Mouse (Mus musculus) CH12.LX (cell line): ENCODE results near the gene Tpra1. TPM values are rescaled to one million over a fixed set of nuclear protein-coding genes. Genes with fewer than 3 reads are reported as not detected.

Experiments
- DNase-seq: peaks from one replicate; pipeline ENCODE4 v3.0.0-alpha.2; 2013; ENCODE audit errors: extremely low read depth
- H3K27ac ChIP-seq: 2 replicates; pipeline ENCODE4 v1.5.1; 2012; ENCODE audit warnings: low read depth, mild to moderate bottlenecking, control low read depth, moderate library complexity; ENCODE audit not compliant: insufficient read depth
- H3K27me3 ChIP-seq: replicated peaks from 2 replicates; pipeline ENCODE3; 2012; ENCODE audit warnings: inconsistent platforms
- H3K36me3 ChIP-seq, 2 experiments: replicated peaks in 1 of 2; 2 replicates each; pipeline versions ENCODE3 to v1.6.1; 2012; ENCODE audit warnings: inconsistent platforms in 1 of 2, low read length in 1 of 2, mild to moderate bottlenecking in 1 of 2, mixed read lengths in 1 of 2, moderate library complexity in 1 of 2; ENCODE audit not compliant: control insufficient read depth in 1 of 2, insufficient read depth in 1 of 2
- H3K4me1 ChIP-seq, 2 experiments: 2 replicates each; pipeline ENCODE4 v1.6.1; 2012; ENCODE audit warnings: inconsistent platforms in 1 of 2, moderate library complexity in 1 of 2; ENCODE audit not compliant: insufficient read depth in 2 of 2, control insufficient read depth in 1 of 2
- H3K4me2 ChIP-seq: 2 replicates; pipeline ENCODE4 v1.6.1; 2012; ENCODE audit warnings: low read depth, mild to moderate bottlenecking, control low read depth; ENCODE audit not compliant: poor library complexity, insufficient read depth, severe bottlenecking
- H3K4me3 ChIP-seq, 3 experiments: fragments of 150-350 bp in 1 of 3; sonication (generic) in 1 of 3; replicated peaks in 1 of 3; 2 replicates each; pipeline versions ENCODE3 to v1.5.1; 2011 to 2012; ENCODE audit warnings: low read depth in 2 of 3, low read length in 2 of 3, mild to moderate bottlenecking in 2 of 3, moderate library complexity in 2 of 3, control low read depth in 1 of 3, improper control_type of control experiment in 1 of 3, inconsistent platforms in 1 of 3, mixed read lengths in 1 of 3; ENCODE audit not compliant: poor library complexity in 1 of 3
- H3K79me2 ChIP-seq: replicated peaks from 2 replicates; pipeline ENCODE4 v1.6.1; 2012; ENCODE audit warnings: mild to moderate bottlenecking, moderate library complexity; ENCODE audit not compliant: control insufficient read depth, poor library complexity, insufficient read depth, severe bottlenecking; ENCODE audit errors: extremely low read depth
- H3K9ac ChIP-seq: 2 replicates; pipeline ENCODE4 v1.6.1; 2012; ENCODE audit warnings: low read depth, mild to moderate bottlenecking, control low read depth, moderate library complexity; ENCODE audit not compliant: insufficient read depth
- H3K9me3 ChIP-seq: replicated peaks from 2 replicates; pipeline ENCODE3; 2012; ENCODE audit warnings: low read length, inconsistent platforms, mixed read lengths
- CHD1 ChIP-seq: IDR thresholded peaks from 2 replicates; pipeline ENCODE4 v1.6.1; 2012; ENCODE audit warnings: low read depth, low read length, improper control_type of control experiment, inconsistent platforms
- EP300 ChIP-seq: IDR thresholded peaks from 2 replicates; pipeline ENCODE4 v1.6.1; 2011; ENCODE audit warnings: low read length, improper control_type of control experiment
- ETS1 ChIP-seq: conservative IDR thresholded peaks from 2 replicates; pipeline ENCODE4 v1.6.1; 2012; ENCODE audit warnings: low read depth, mild to moderate bottlenecking, inconsistent platforms, low read length, improper control_type of control experiment, moderate library complexity
- IRF4 ChIP-seq: IDR thresholded peaks from 2 replicates; pipeline ENCODE4 v1.6.1; 2014; ENCODE audit warnings: low read depth, mild to moderate bottlenecking, inconsistent platforms, low read length, improper control_type of control experiment
- KAT2A ChIP-seq: IDR thresholded peaks from 2 replicates; pipeline ENCODE4 v1.6.1; 2012; ENCODE audit warnings: low read length, improper control_type of control experiment, inconsistent platforms; ENCODE audit not compliant: insufficient replicate concordance
- MXI1 ChIP-seq: IDR thresholded peaks from 2 replicates; pipeline ENCODE4 v1.6.1; 2011; ENCODE audit warnings: mild to moderate bottlenecking, low read depth, low read length, improper control_type of control experiment
- MYC ChIP-seq: IDR thresholded peaks from 2 replicates; pipeline ENCODE4 v1.6.1; 2011; ENCODE audit warnings: low read depth, mild to moderate bottlenecking, improper control_type of control experiment, low read length
- NELFE ChIP-seq: IDR thresholded peaks from 2 replicates; pipeline ENCODE4 v1.6.1; 2011; ENCODE audit warnings: low read depth, low read length, improper control_type of control experiment
- PAX5 ChIP-seq: IDR thresholded peaks from 2 replicates; pipeline ENCODE4 v1.6.1; 2012; ENCODE audit warnings: low read length, inconsistent platforms, mixed read lengths
- POLR2AphosphoS2 ChIP-seq: IDR thresholded peaks from 2 replicates; pipeline ENCODE4 v1.6.1; 2011; ENCODE audit warnings: low read depth, low read length, improper control_type of control experiment
- SMC3 ChIP-seq: IDR thresholded peaks from 2 replicates; pipeline ENCODE4 v1.6.1; 2011; ENCODE audit warnings: low read depth, low read length, improper control_type of control experiment
- TBP ChIP-seq: conservative IDR thresholded peaks from 2 replicates; pipeline ENCODE4 v1.6.1; 2011; ENCODE audit warnings: low read depth, low read length, improper control_type of control experiment
- USF1 ChIP-seq: IDR thresholded peaks from 2 replicates; pipeline ENCODE4 v1.6.1; 2014; ENCODE audit warnings: low read depth, mild to moderate bottlenecking, inconsistent platforms, low read length, improper control_type of control experiment
- dilution Hi-C: fragments of 300-500 bp; cut with MboI; formaldehyde crosslinking; loops from 2 replicates; pipeline ENCODE4 v1.14.3; 2020; ENCODE audit warnings: low sequenced_read_pairs; ENCODE audit not compliant: extremely low pct_unique_long_range_greater_than_20kb, extremely low pct_ligation_motif_present
- in situ Hi-C: fragments of 300-500 bp; cut with MboI; formaldehyde crosslinking; loops from 3 replicates; pipeline ENCODE4 v1.14.3; 2019; ENCODE audit warnings: low sequenced_read_pairs, low pct_ligation_motif_present, low pct_unique_long_range_greater_than_20kb, mixed read lengths
- polyA plus RNA-seq: library from polyadenylated mRNA; unstranded; fragments of >175 nt; gene quantifications from 2 replicates; pipeline ENCODE4 v1.2.1, GENCODE M21; 2012; ENCODE audit warnings: low read depth; ENCODE audit not compliant: insufficient read length
- total RNA-seq, 2 experiments: library from RNA; depleted of rRNA; stranded (reverse); fragments of 300-350 nt in 1 of 2; fragments of >200 nt in 1 of 2; gene quantifications; 2 replicates each; pipeline ENCODE4 v1.2.3; 2012 to 2014

Gene Tpra1
- total and polyA plus RNA-seq, 3 experiments: 9.3 to 16.0 (median 15.6) TPM

DNA sequence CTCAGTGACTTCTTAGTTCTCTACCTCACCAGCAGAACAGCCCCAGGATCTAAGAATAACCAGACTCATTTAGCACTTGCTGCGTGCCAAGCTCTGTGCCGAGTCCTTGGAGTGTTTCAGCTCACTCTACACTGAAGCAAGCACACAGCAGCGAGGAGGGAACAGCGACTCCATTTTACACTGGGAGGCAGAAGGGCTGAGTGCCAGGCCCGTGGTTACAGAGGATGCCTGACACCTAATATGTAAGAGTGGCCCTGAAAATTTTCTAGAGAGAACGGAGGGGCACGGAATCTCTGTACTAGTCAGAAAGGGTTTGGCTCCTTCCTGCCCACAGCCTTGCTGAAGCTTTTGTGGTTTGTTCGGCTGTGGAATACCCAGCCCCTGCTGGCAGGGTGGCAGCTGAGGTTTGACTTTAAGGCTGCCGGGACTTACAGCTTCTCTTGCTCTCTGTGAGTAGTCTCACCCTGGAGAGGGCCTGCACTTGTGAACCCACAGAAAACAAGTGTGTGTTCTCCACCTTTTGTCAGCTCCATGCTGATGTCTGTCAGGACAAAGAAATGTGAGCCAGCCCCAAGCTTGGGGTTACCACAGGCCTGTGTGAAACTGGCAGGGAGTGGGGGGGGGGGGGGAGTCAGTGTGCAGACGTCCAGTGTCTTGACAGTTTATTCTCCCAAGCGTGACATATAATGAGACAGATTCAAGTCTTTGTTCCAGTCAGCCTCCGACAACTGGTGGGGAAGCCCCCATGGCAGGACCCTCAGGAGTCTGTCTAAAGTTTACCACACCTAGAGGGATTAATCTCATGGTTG lies 37.4 kb downstream of the Tpra1 start:
- Histone ChIP-seq H3K9me3 (no peaks in the 10 kb centered on the region), H3K27me3 (no peaks in the 10 kb centered on the region), H3K4me1 (peaks cover 74 to 98% of the 10 kb centered on the region in 2 experiments), H3K27ac (peak overlapping the region; percentile 81), H3K4me3 (peak overlapping the region in 1 of 3 experiments; percentile 53), H3K4me2 (peak overlapping the region; percentile 6), H3K79me2 (no peaks in the 10 kb centered on the region), H3K36me3 (no peaks in the 10 kb centered on the region), H3K9ac (peak overlapping the region; percentile 26; the same call in 1 of the 2 replicates)
- TF ChIP-seq MYC (no peak), EP300 (peak; percentile 47; the same call in 1 of the 2 replicates), CHD1 (no peak), PAX5 (no peak), MXI1 (no peak), ETS1 (no peak), KAT2A (no peak), NELFE (no peak), IRF4 (peak; percentile 24; the same call in 1 of the 2 replicates), USF1 (no peak), POLR2AphosphoS2 (no peak)
- DNase-seq: no peak
- dilution Hi-C loops: no loop called here
- in situ Hi-C loops: loop anchor here (10.0 kb wide), 3 partner anchors 65 to 695 kb away; no protein-coding TSS in a partner anchor

GRCm38 (mm10) chr6:88940090-88940916 lies 38.3 kb downstream of the Tpra1 start:
- Histone ChIP-seq H3K9ac (no peak overlapping the region), H3K27me3 (no peaks in the 10 kb centered on the region), H3K4me2 (no peak overlapping the region), H3K4me1 (peaks cover 65 to 93% of the 10 kb centered on the region in 2 experiments), H3K9me3 (no peaks in the 10 kb centered on the region), H3K4me3 (peak overlapping the region in 1 of 3 experiments; percentile 53), H3K36me3 (no peaks in the 10 kb centered on the region), H3K79me2 (no peaks in the 10 kb centered on the region)
- dilution Hi-C loops (no loop called here), in situ Hi-C loops (no loop called here)
- no peak for DNase-seq
- TF ChIP-seq KAT2A: no peak
- no peak for TF ChIP-seq TBP
- no peak for TF ChIP-seq SMC3
- TF ChIP-seq MYC: no peak
- TF ChIP-seq, all 38 proteins: peak for 0
- 0 out of 2 replicates have a peak overlapping the region, but pooled peaks have one; percentile 4 for H3K27ac ChIP-seq
